Mouse (Mus musculus): ENCODE results near the gene Slc25a31.

The Slc25a31 gene

DNA sequence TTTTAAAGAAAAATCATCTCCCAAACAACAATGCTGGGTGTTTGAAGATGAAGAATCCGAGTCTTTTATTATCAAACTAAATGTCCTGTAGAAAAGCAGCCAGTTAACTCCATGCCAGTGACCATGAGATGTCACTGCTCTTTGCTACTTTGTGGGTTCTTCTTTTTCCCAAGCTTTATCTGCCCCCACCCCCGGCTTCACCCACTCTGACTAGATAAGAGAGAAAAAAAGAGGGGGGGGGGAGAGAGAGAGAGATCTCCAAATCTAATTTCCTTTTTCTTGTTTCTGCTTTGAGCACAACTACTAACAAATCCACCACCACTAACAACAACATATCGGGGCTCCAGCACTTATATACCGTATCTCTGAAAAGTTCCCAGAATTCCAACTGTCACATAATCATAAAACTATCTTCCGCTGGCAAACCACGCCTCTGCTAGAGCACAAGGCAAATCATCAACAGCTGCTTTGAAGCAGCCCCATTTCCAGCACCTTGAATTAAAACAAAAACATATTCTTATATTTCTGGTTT is 29.8 kb downstream of the Slc25a31 start:
- no peak for DNase-seq (ENCODE audit: low spot score in 2 of 2)

GRCm38 (mm10) chr3:40744024-40744835 is 35.6 kb downstream of the Slc25a31 start, which contains the start of gene Hspa4l:
TSS of gene Hspa4l (plus strand) at chr3:40744495.
- DNase-seq (ENCODE audit: low spot score in 2 of 2), result no peak

- DNase-seq (ENCODE audit: low spot score in 2 of 2), result peak; percentile 90 to 92
Observed at GRCm38 (mm10) chr3:40744836-40745660, 36.4 kb downstream of the Slc25a31 start.

GRCm38 (mm10) chr3:40745661-40746547 is 37.2 kb downstream of the Slc25a31 start:
- DNase-seq (ENCODE audit: low spot score in 2 of 2), result peak; percentile 79 to 88

- DNase-seq (ENCODE audit: low spot score in 2 of 2), result no peak
Observed at GRCm38 (mm10) chr3:40760746-40761145, 52.1 kb downstream of the Slc25a31 start.

- no peak for DNase-seq (ENCODE audit: low spot score in 2 of 2)
Observed at GRCm38 (mm10) chr3:40761312-40761711, 52.7 kb downstream of the Slc25a31 start.

Data from thymus, postnatal 10 days (tissue).